Mouse (Mus musculus) kidney, postnatal 14 days (tissue): ENCODE data around the gene Svs5.

ENCODE experiments used
- DNase-seq: peaks from one replicate; pipeline ENCODE4 v3.0.0; 2022; ENCODE audit warnings: mixed read lengths

Svs5 gene

DNA sequence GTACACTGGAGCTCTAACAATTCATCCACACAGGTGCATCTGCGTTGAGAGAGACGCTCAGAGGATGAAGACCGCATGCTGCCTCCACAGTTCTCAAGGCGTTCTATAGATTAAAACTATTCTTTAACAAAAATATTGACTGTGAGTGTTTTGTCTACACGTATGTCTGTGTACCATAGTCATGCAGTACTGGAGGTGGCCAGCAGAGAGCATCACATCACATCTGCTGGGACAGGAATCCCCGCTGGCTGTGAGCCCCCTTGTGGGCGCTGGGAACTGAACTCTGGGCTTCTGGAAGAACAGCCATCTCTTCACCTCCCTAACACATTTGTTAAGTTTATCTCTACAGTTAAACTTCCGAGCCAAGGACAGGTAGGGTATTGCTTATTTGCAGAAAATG is 49.2 kb downstream of the Svs5 start:
- no peak for DNase-seq

DNA sequence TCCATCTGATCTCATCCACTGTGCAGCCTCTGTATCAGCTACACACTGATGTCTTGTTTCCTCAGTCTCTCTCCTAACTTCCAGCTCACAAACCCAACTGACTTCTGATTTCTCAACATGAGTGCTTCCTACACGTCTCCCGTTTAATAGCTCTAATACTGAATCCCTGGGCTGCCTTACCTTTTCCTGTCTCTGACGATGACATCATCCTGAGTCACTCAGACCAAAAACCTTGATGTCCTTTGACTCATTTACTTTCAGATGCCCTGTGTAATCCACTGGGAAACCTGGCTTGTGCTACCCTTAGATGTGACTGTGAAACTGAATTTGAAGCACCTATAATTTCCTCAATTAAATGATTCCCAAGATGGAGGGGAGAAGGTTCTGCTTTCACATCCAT is 50.4 kb downstream of the Svs5 start:
- DNase-seq: no peak
